Mouse (Mus musculus) forebrain, embryonic 16.5 days (tissue): ENCODE measurements around the gene Prdm15. TPM values are rescaled to one million over a fixed set of nuclear protein-coding genes. Genes with fewer than 3 reads are reported as not detected.

Experiments used
- ATAC-seq: fragments of 200-750 bp; cut with Nextera tagmentation; 2 replicates; pipeline ENCODE4 v1.8.0; 2017; ENCODE audit warnings: mild to moderate bottlenecking, moderate library complexity
- H3K27ac ChIP-seq: fragments of 300-500 bp; sonication (generic); 2 replicates; pipeline ENCODE4 v1.5.1; 2014; ENCODE audit warnings: low read length, control low read depth
- H3K27me3 ChIP-seq: fragments of 300-500 bp; sonication (generic); replicated peaks from 2 replicates; pipeline ENCODE4 v1.6.1; 2014; ENCODE audit warnings: low read length; ENCODE audit not compliant: control insufficient read depth, insufficient read depth
- H3K36me3 ChIP-seq: fragments of 300-500 bp; sonication (generic); 2 replicates; pipeline ENCODE4 v1.6.1; 2014; ENCODE audit not compliant: control insufficient read depth, insufficient read depth
- H3K4me1 ChIP-seq: fragments of 300-500 bp; sonication (generic); replicated peaks from 2 replicates; pipeline ENCODE4 v1.6.1; 2014; ENCODE audit warnings: low read length; ENCODE audit not compliant: control insufficient read depth, insufficient read depth
- H3K4me2 ChIP-seq: fragments of 300-500 bp; sonication (generic); 2 replicates; pipeline ENCODE4 v1.6.1; 2014; ENCODE audit warnings: mild to moderate bottlenecking, low read length, control low read depth
- H3K4me3 ChIP-seq: fragments of 300-500 bp; sonication (generic); replicated peaks from 2 replicates; pipeline ENCODE4 v1.5.1; 2014; ENCODE audit warnings: mild to moderate bottlenecking, low read length, control low read depth
- H3K9ac ChIP-seq: fragments of 300-500 bp; sonication (generic); replicated peaks from 2 replicates; pipeline ENCODE4 v1.6.1; 2014; ENCODE audit warnings: low read depth, low read length, control low read depth
- H3K9me3 ChIP-seq: fragments of 300-500 bp; sonication (generic); 2 replicates; pipeline ENCODE4 v1.6.1; 2016; ENCODE audit warnings: low read length; ENCODE audit not compliant: control insufficient read depth
- WGBS: fragments of 180-500 bp; shearing (Covaris S2); extraction: QIAGEN DNeasy Blood & Tissue Kit; methylation state at CpG from one replicate; pipeline ENCODE4 v1.1.7; 2014; 5-methylcytosine and 5-hydroxymethylcytosine counted together
- polyA plus RNA-seq: library from polyadenylated mRNA; unstranded; fragments of >200 nt; fragmentation: Nextera tagmentation; extraction: Ambion mirVana; gene quantifications from 2 replicates; pipeline ENCODE4 v1.2.1, GENCODE M21; 2015

Prdm15 gene
- polyA plus RNA-seq, result 17.0 and 18.7 TPM in 2 replicates

DNA sequence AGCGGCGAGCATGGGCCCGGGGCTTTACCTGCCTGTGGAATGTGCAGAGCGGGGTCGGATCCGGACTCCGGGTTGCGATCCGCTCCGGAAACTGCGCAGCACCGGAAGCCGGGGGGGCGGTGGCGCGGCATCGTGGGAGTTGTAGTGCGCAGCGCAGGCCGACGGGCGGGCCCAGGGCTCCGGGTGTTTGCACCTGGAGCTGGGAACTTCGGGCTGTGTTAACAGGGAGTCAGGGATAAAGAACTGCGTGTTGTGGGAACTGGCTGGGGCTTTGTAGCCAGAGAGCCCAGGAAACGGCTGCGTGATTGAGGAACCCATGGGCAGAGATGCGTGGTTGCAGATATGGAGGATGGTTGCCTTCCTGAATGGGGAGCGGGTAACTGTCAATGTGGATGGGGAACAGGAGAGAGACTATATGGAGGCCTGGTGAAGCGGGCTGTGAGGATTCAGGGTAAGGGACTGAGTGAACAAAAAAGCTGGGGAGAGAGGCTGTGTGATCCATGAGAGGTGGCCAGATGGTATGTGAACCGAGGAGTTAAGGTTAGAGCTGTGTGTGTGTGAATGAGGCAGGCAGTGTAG, at the start of gene Prdm15:
Prdm15 (minus strand) TSS at position 110 of the 579 bp plus-strand sequence.
- Histone ChIP-seq H3K9me3 (no peaks in the 10 kb centered on the region), H3K27me3 (no peaks in the 10 kb centered on the region), H3K27ac (peak within 1 kb of the TSS; percentile 99), H3K4me3 (peak within 1 kb of the TSS; percentile 95), H3K4me2 (peak within 1 kb of the TSS; percentile 69), H3K4me1 (peaks cover 24% of the 10 kb centered on the region), H3K9ac (peak within 1 kb of the TSS; percentile 99), H3K36me3 (no peaks in the 10 kb centered on the region)
- under 1% methylated on average over 31 of the region's 31 CpGs for WGBS
- peak; percentile 92 for ATAC-seq

DNA sequence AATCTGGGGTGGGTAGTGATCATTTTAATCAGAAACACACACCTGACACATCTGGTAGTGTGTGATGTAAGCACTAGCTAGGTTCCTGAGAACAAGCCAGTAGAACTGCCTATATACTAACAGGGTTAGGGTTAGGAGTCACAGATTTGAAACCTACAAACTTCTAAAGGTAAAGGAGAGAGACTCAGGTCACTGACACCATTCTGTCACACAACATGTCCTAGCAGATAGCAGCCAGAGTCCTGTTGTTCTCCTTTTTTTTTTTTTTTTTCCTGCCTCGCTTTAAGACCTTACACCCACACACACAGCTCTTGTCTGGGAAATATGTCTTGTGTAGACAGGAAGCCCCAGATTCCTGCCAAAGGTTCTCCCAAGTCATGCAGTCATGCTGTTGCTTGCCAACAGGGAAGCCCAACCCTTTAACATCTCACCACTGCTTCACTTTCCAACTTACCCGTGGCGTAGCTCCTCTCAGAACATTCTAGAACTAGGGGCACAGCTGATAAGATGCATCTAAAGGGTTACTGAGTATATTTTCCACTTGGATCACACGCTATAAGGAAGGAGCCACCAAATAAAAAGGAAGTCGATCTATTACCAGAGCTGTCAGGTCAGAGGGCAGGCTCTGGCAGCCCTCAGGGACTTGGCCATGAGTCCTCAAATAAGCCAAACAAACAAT, 45.8 kb upstream of the Prdm15 start:
- no peak for ATAC-seq
- H3K4me3 ChIP-seq, result no peak overlapping the region
- 86% methylated on average over 5 of the region's 5 CpGs for WGBS
- H3K9ac ChIP-seq, result no peak overlapping the region
- no peak overlapping the region for H3K4me2 ChIP-seq
- H3K27me3 ChIP-seq, result no peaks in the 10 kb centered on the region
- H3K36me3 ChIP-seq, result no peaks in the 10 kb centered on the region
- H3K9me3 ChIP-seq, result no peaks in the 10 kb centered on the region
- H3K4me1 ChIP-seq, result no peaks in the 10 kb centered on the region
- H3K27ac ChIP-seq, result no peak overlapping the region

DNA sequence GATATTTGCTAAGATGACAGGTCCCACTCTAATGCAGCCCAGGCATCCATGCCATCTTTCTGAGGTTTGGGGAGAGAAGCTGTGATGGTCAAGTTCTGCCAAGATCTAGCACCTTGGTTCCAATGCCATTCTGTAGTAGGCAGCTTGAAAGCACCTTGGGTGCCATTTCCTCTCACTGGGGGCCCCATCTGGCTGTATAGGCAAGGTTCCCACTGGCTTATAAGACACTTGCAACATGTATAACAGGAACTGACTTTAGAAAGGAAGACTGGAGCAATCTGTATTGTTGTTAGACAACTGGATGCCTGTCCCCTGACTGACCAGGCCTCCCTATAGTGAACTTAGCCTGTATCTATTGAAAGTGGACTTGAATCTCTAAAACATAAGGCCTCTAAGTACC, 36.1 kb upstream of the Prdm15 start:
- ATAC-seq, result no peak
- no peaks in the 10 kb centered on the region for H3K27me3 ChIP-seq
- H3K27ac ChIP-seq, result no peak overlapping the region
- no peak overlapping the region for H3K4me3 ChIP-seq
- no peak overlapping the region for H3K9ac ChIP-seq
- no peaks in the 10 kb centered on the region for H3K36me3 ChIP-seq
- no peak overlapping the region for H3K4me2 ChIP-seq
- H3K9me3 ChIP-seq, result no peaks in the 10 kb centered on the region
- no peaks in the 10 kb centered on the region for H3K4me1 ChIP-seq

DNA sequence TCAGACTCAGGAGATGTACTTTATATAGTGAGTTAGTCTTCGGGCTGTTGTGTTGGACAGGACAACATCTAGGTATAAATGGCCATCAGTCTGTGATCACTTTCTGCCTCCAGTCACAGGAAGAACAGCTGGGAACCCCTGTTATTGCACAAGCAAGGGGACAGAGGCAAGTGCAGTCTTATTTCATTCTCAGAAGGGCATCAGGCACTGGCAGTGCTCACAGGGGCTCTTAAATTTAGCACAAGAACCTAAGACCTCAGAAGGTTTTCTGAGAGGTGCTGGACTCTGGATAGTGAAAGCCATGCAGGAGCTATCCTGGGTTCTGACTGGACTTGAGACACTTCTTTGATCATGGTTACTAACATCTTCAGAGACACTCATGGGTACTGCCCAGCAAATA, 32.0 kb upstream of the Prdm15 start:
- no peak for ATAC-seq
- 97% methylated on average over 1 of the region's 1 CpGs for WGBS
- Histone ChIP-seq H3K9me3 (no peaks in the 10 kb centered on the region), H3K4me2 (no peak overlapping the region), H3K36me3 (no peaks in the 10 kb centered on the region), H3K4me1 (no peaks in the 10 kb centered on the region), H3K27me3 (no peaks in the 10 kb centered on the region), H3K27ac (no peak overlapping the region), H3K9ac (no peak overlapping the region), H3K4me3 (no peak overlapping the region)

- no peak overlapping the region for H3K4me2 ChIP-seq
- H3K9ac ChIP-seq, result no peak overlapping the region
- no peaks in the 10 kb centered on the region for H3K36me3 ChIP-seq
- no peak overlapping the region for H3K27ac ChIP-seq
- H3K4me3 ChIP-seq, result no peak overlapping the region
- no peaks in the 10 kb centered on the region for H3K4me1 ChIP-seq
- H3K27me3 ChIP-seq, result no peaks in the 10 kb centered on the region
- no peak for ATAC-seq
- no peaks in the 10 kb centered on the region for H3K9me3 ChIP-seq
Observed at GRCm38 (mm10) chr16:97882891-97883290, 31.2 kb upstream of the Prdm15 start.

- H3K27ac ChIP-seq, result no peak overlapping the region
- H3K27me3 ChIP-seq, result no peaks in the 10 kb centered on the region
- no peaks in the 10 kb centered on the region for H3K9me3 ChIP-seq
- 75% methylated on average over 1 of the region's 1 CpGs for WGBS
- H3K4me1 ChIP-seq, result no peaks in the 10 kb centered on the region
- H3K4me2 ChIP-seq, result no peak overlapping the region
- H3K36me3 ChIP-seq, result no peaks in the 10 kb centered on the region
- H3K9ac ChIP-seq, result no peak overlapping the region
- no peak for ATAC-seq
- H3K4me3 ChIP-seq, result no peak overlapping the region
Observed at GRCm38 (mm10) chr16:97879134-97879533, 27.5 kb upstream of the Prdm15 start.

DNA sequence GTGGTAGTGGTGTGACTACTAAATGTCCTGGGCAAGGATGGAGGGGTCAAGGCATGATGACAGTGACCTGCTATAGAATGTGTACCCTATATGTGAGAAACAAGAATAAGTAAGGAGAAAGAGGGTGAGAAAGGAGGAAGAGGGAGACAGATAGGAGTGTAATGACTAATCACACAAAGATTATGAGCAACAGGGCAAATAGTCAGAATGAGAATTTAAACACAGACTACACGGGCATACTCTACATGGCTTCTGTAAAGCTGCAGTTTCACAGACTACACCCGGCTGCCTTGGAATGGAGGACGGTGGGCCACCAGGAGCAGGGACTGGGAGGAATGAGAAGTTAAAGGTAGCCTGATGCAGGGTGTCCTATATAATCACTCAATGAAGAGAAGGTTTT, 25.9 kb upstream of the Prdm15 start:
- no peak overlapping the region for H3K4me3 ChIP-seq
- H3K27me3 ChIP-seq, result no peaks in the 10 kb centered on the region
- no peaks in the 10 kb centered on the region for H3K9me3 ChIP-seq
- no peaks in the 10 kb centered on the region for H3K36me3 ChIP-seq
- WGBS, result 97% methylated on average over 3 of the region's 3 CpGs
- no peak for ATAC-seq
- H3K4me1 ChIP-seq, result no peaks in the 10 kb centered on the region
- no peak overlapping the region for H3K4me2 ChIP-seq
- no peak overlapping the region for H3K27ac ChIP-seq
- H3K9ac ChIP-seq, result no peak overlapping the region

DNA sequence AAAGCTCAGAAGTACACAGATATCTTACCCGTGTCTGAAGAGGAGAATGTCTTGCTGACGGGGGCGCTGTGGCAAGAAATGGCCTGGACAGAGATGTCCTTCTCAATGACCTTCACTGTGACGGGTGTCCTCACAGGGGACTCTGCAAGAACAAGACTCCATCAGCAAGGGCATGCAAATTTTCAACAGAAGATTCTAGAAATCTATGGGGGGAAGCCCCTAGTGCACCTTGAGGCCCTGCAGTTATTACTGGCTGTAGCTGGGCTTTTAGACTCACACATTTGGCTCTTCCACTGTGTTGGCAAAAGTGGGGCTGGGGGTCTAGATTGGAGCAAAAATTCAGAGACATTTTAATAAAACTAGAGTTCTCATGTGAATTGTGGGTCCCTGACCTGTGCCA, 23.5 kb upstream of the Prdm15 start:
- Histone ChIP-seq H3K36me3 (no peaks in the 10 kb centered on the region), H3K4me2 (no peak overlapping the region), H3K4me1 (no peaks in the 10 kb centered on the region), H3K27me3 (no peaks in the 10 kb centered on the region), H3K27ac (no peak overlapping the region), H3K4me3 (no peak overlapping the region), H3K9ac (no peak overlapping the region), H3K9me3 (no peaks in the 10 kb centered on the region)
- WGBS, result 89% methylated on average over 4 of the region's 4 CpGs
- no peak for ATAC-seq

- no peaks in the 10 kb centered on the region for H3K4me1 ChIP-seq
- no peak for ATAC-seq
- no peak overlapping the region for H3K4me2 ChIP-seq
- no peaks in the 10 kb centered on the region for H3K9me3 ChIP-seq
- no peak overlapping the region for H3K9ac ChIP-seq
- no peaks in the 10 kb centered on the region for H3K36me3 ChIP-seq
- WGBS, result 63% methylated on average over 1 of the region's 1 CpGs
- H3K4me3 ChIP-seq, result no peak overlapping the region
- H3K27ac ChIP-seq, result no peak overlapping the region
- no peaks in the 10 kb centered on the region for H3K27me3 ChIP-seq
Observed at GRCm38 (mm10) chr16:97874376-97874775, 22.7 kb upstream of the Prdm15 start.
